Mouse (Mus musculus): ENCODE data around the gene Ttc21a. TPM values are rescaled to one million over a fixed set of nuclear protein-coding genes. Genes with fewer than 3 reads are reported as not detected.

The Ttc21a gene
- polyA plus RNA-seq, 1 experiment from 2014 or later = 0.10 TPM

- no peak overlapping the region for H3K9ac ChIP-seq (replicated peaks; ENCODE audit: low read length)
- H3K4me1 ChIP-seq (ENCODE audit: control insufficient read depth, insufficient read depth, low read length) = 0 out of 2 replicates have a peak, but pooled peaks cover 4% of the 10 kb centered on the region
- no peak overlapping the region for H3K4me3 ChIP-seq (ENCODE audit: low read depth, low read length)
- no peak overlapping the region for H3K4me2 ChIP-seq (ENCODE audit: low read depth, low read length)
- ATAC-seq (replicated peaks; ENCODE audit: insufficient number of reproducible peaks, low FRiP score, low TSS enrichment, low read depth) = no peak
- H3K9me3 ChIP-seq (replicated peaks; ENCODE audit: control insufficient read depth, low read length) = no peaks in the 10 kb centered on the region
- no peaks in the 10 kb centered on the region for H3K27me3 ChIP-seq (ENCODE audit: control insufficient read depth, insufficient read depth, low read length)
- H3K36me3 ChIP-seq (replicated peaks; ENCODE audit: control insufficient read depth, insufficient read depth, low read depth, low read length) = no peaks in the 10 kb centered on the region
- DNase-seq (ENCODE audit: low spot score) = no peak
- 77% methylated on average over 3 of the region's 3 CpGs for WGBS
- H3K27ac ChIP-seq (replicated peaks; ENCODE audit: low read depth, low read length) = no peak overlapping the region
These were observed 26.8 kb downstream of the Ttc21a start for GRCm38 (mm10) chr9:119964206-119964605.

- DNase-seq (ENCODE audit: low spot score) (no peak), ATAC-seq (replicated peaks; ENCODE audit: insufficient number of reproducible peaks, low FRiP score, low TSS enrichment, low read depth) (no peak)
- no peaks in the 10 kb centered on the region for H3K36me3 ChIP-seq (replicated peaks; ENCODE audit: control insufficient read depth, insufficient read depth, low read depth, low read length)
- no peaks in the 10 kb centered on the region for H3K9me3 ChIP-seq (replicated peaks; ENCODE audit: control insufficient read depth, low read length)
- H3K27me3 ChIP-seq (ENCODE audit: control insufficient read depth, insufficient read depth, low read length) = no peaks in the 10 kb centered on the region
- no peak overlapping the region for H3K4me3 ChIP-seq (ENCODE audit: low read depth, low read length)
- H3K4me1 ChIP-seq (ENCODE audit: control insufficient read depth, insufficient read depth, low read length) = 0 out of 2 replicates have a peak, but pooled peaks cover 4% of the 10 kb centered on the region
- no peak overlapping the region for H3K27ac ChIP-seq (replicated peaks; ENCODE audit: low read depth, low read length)
- no peak overlapping the region for H3K9ac ChIP-seq (replicated peaks; ENCODE audit: low read length)
- 78% methylated on average over 3 of the region's 3 CpGs for WGBS
- no peak overlapping the region for H3K4me2 ChIP-seq (ENCODE audit: low read depth, low read length)
These were observed 27.8 kb downstream of the Ttc21a start for GRCm38 (mm10) chr9:119965186-119965585.

DNA sequence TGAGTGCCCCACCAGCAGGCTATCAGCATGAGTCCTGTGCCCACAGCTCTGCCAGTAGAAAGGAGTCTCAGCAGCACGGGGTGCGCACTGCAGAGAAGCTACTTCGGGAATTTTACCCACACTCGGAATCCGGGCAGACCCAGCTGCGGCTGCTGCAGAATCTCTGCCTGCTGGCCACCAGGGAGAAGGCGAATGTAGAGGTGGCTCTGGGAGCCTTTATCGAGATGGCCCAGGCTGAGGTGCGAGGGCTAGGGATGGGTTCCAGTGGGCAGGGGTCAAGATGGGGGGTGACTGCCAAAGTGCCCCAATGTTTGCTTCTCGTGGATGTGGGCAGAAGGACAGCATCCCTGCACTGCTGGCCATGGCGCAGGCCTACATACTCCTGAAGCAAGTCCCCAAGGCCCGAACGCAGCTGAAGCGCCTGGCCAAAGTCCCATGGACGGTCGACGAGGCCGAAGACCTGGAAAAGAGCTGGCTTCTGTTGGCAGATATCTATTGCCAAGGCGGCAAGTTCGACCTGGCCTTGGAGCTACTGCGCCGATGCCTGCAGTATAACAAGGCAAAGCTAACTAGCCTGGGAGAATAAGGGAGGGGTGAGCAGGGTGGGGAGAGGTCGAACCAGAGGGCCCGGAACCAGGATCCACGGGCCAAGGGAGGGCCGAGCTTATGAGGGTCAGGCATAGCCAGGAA is 29.0 kb downstream of the Ttc21a start:
- ATAC-seq (replicated peaks; ENCODE audit: insufficient number of reproducible peaks, low FRiP score, low TSS enrichment, low read depth) (no peak), DNase-seq (ENCODE audit: low spot score) (no peak)
- H3K4me3 ChIP-seq (ENCODE audit: low read depth, low read length) = no peak overlapping the region
- no peak overlapping the region for H3K9ac ChIP-seq (replicated peaks; ENCODE audit: low read length)
- no peaks in the 10 kb centered on the region for H3K36me3 ChIP-seq (replicated peaks; ENCODE audit: control insufficient read depth, insufficient read depth, low read depth, low read length)
- no peaks in the 10 kb centered on the region for H3K27me3 ChIP-seq (ENCODE audit: control insufficient read depth, insufficient read depth, low read length)
- no peak overlapping the region for H3K27ac ChIP-seq (replicated peaks; ENCODE audit: low read depth, low read length)
- no peak overlapping the region for H3K4me2 ChIP-seq (ENCODE audit: low read depth, low read length)
- no peaks in the 10 kb centered on the region for H3K9me3 ChIP-seq (replicated peaks; ENCODE audit: control insufficient read depth, low read length)
- H3K4me1 ChIP-seq (ENCODE audit: control insufficient read depth, insufficient read depth, low read length) = 0 out of 2 replicates have a peak, but pooled peaks cover 4% of the 10 kb centered on the region
- WGBS = 84% methylated on average over 26 of the region's 26 CpGs

- Histone ChIP-seq H3K9me3 (replicated peaks; ENCODE audit: control insufficient read depth, low read length) (no peaks in the 10 kb centered on the region), H3K36me3 (replicated peaks; ENCODE audit: control insufficient read depth, insufficient read depth, low read depth, low read length) (no peaks in the 10 kb centered on the region; the same call in none of the 2 replicates), H3K27ac (replicated peaks; ENCODE audit: low read depth, low read length) (no peak overlapping the region), H3K4me2 (ENCODE audit: low read depth, low read length) (no peak overlapping the region), H3K27me3 (ENCODE audit: control insufficient read depth, insufficient read depth, low read length) (no peaks in the 10 kb centered on the region), H3K9ac (replicated peaks; ENCODE audit: low read length) (no peak overlapping the region), H3K4me1 (ENCODE audit: control insufficient read depth, insufficient read depth, low read length) (no peaks in the 10 kb centered on the region), H3K4me3 (ENCODE audit: low read depth, low read length) (no peak overlapping the region)
- 85% methylated on average over 7 of the region's 7 CpGs for WGBS
- no peak for DNase-seq (ENCODE audit: low spot score)
- ATAC-seq (replicated peaks; ENCODE audit: insufficient number of reproducible peaks, low FRiP score, low TSS enrichment, low read depth) = no peak
These were observed 32.4 kb downstream of the Ttc21a start for GRCm38 (mm10) chr9:119969811-119970210.

DNA sequence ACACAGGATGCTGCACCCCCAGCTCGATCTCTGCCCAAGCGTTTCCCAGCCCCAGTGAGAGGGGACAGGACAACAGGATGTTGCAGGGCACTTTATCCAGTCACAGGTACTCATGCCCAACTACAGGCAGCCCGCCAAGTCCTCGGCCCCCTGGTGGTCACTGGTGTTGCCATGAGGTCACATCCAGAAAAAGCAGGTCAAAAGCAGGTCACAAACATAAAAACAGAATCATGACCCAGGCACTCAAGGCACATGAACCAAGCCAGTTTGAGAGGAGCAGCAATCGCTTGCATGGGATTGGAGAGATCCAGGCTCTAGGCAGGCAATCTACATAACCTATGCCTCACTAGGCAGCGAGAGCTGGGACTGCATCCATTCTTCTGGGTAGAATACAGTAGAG is 32.8 kb downstream of the Ttc21a start:
- H3K27ac ChIP-seq (replicated peaks; ENCODE audit: low read depth, low read length) = no peak overlapping the region
- no peak for DNase-seq (ENCODE audit: low spot score)
- H3K9ac ChIP-seq (replicated peaks; ENCODE audit: low read length) = no peak overlapping the region

DNA sequence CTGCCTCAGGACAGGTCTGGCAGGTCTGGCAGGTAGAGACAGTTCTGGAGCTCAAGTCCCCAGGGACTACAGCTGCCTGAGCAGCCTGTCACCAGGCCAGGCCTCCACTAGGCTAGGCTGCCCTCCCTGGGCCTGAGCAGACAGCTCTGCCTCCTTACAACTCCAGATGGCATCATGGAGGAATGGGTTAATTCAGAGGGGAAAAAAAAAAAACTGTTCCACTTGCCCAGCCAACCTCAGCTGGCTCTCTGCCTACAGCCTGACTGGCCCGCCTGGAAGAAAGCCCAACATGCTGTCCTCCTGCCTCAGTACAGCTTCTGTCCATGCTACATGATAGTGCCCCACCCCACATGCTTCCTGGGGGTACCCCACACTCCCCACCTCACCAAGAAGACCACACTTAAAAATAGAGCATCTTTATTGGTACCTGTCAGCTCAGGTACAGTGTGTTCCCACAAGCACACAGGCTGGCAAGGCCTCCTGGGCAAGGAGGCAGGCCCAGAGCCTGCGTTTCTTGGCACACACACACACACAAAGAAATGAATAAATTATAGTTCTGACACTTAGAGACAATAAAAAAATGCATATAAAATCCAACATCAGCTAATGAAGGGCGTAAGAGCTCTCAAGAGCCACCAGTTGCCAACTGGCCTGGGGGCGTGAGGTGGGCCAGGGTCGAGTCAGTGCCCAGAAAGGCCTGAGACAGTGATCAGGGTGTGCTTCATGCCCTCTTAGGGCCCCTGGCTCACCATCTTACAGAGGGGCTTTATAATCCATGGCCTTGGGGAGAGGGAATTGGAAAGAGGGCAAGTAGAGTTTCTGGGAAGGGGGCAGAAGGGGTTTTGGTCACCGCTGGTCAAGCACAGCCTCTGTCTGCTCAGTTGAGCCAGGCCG is 33.6 kb downstream of the Ttc21a start:
- DNase-seq (ENCODE audit: low spot score) = no peak

More for the DNA sequence above, 32.8 kb downstream of the Ttc21a start:
- H3K36me3 ChIP-seq (replicated peaks; ENCODE audit: control insufficient read depth, insufficient read depth, low read depth, low read length) = no peaks in the 10 kb centered on the region; the same call in none of the 2 replicates
- no peaks in the 10 kb centered on the region for H3K9me3 ChIP-seq (replicated peaks; ENCODE audit: control insufficient read depth, low read length)
- no peak overlapping the region for H3K4me3 ChIP-seq (ENCODE audit: low read depth, low read length)
- no peak for ATAC-seq (replicated peaks; ENCODE audit: insufficient number of reproducible peaks, low FRiP score, low TSS enrichment, low read depth)
- H3K4me2 ChIP-seq (ENCODE audit: low read depth, low read length) = no peak overlapping the region
- no peaks in the 10 kb centered on the region for H3K4me1 ChIP-seq (ENCODE audit: control insufficient read depth, insufficient read depth, low read length)
- 44% methylated on average over 6 of the region's 6 CpGs for WGBS
- H3K27me3 ChIP-seq (ENCODE audit: control insufficient read depth, insufficient read depth, low read length) = no peaks in the 10 kb centered on the region

DNA sequence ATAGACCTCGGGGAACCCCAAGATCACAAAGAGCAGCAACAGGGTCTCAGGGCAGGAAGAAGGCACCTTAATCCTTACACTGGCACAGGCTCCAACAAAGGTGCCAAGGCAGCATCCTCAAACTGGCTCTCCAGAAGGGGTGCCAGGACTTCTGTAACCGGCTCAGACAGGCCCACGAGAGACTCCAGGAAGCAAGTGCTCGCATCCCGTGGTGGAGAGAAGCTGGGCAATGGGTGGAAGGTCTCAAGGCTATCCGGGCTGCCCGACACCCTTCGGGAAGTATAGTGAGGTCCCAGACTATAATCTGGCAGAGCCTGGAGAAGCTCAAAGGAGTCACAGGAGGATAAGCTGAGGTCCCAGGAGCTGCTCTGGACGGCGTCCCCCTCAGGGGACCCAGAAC is 34.8 kb downstream of the Ttc21a start:
- DNase-seq (ENCODE audit: low spot score) = no peak
- no peak for ATAC-seq (replicated peaks; ENCODE audit: insufficient number of reproducible peaks, low FRiP score, low TSS enrichment, low read depth)
- Histone ChIP-seq H3K27me3 (ENCODE audit: control insufficient read depth, insufficient read depth, low read length) (no peaks in the 10 kb centered on the region), H3K4me2 (ENCODE audit: low read depth, low read length) (no peak overlapping the region), H3K27ac (replicated peaks; ENCODE audit: low read depth, low read length) (no peak overlapping the region), H3K4me3 (ENCODE audit: low read depth, low read length) (no peak overlapping the region), H3K4me1 (ENCODE audit: control insufficient read depth, insufficient read depth, low read length) (no peaks in the 10 kb centered on the region), H3K9ac (replicated peaks; ENCODE audit: low read length) (no peak overlapping the region), H3K9me3 (replicated peaks; ENCODE audit: control insufficient read depth, low read length) (no peaks in the 10 kb centered on the region), H3K36me3 (replicated peaks; ENCODE audit: control insufficient read depth, insufficient read depth, low read depth, low read length) (no peaks in the 10 kb centered on the region; the same call in none of the 2 replicates)
- WGBS = 89% methylated on average over 10 of the region's 10 CpGs

More for the DNA sequence above, 33.6 kb downstream of the Ttc21a start:
- no peaks in the 10 kb centered on the region; the same call in none of the 2 replicates for H3K36me3 ChIP-seq (replicated peaks; ENCODE audit: control insufficient read depth, insufficient read depth, low read depth, low read length)
- H3K9ac ChIP-seq (replicated peaks; ENCODE audit: low read length) = no peak overlapping the region
- no peaks in the 10 kb centered on the region for H3K9me3 ChIP-seq (replicated peaks; ENCODE audit: control insufficient read depth, low read length)
- no peak overlapping the region for H3K27ac ChIP-seq (replicated peaks; ENCODE audit: low read depth, low read length)
- ATAC-seq (replicated peaks; ENCODE audit: insufficient number of reproducible peaks, low FRiP score, low TSS enrichment, low read depth) = no peak
- no peak overlapping the region for H3K4me2 ChIP-seq (ENCODE audit: low read depth, low read length)
- H3K4me1 ChIP-seq (ENCODE audit: control insufficient read depth, insufficient read depth, low read length) = no peaks in the 10 kb centered on the region
- WGBS = 91% methylated on average over 7 of the region's 7 CpGs
- H3K4me3 ChIP-seq (ENCODE audit: low read depth, low read length) = no peak overlapping the region
- H3K27me3 ChIP-seq (ENCODE audit: control insufficient read depth, insufficient read depth, low read length) = no peaks in the 10 kb centered on the region

DNA sequence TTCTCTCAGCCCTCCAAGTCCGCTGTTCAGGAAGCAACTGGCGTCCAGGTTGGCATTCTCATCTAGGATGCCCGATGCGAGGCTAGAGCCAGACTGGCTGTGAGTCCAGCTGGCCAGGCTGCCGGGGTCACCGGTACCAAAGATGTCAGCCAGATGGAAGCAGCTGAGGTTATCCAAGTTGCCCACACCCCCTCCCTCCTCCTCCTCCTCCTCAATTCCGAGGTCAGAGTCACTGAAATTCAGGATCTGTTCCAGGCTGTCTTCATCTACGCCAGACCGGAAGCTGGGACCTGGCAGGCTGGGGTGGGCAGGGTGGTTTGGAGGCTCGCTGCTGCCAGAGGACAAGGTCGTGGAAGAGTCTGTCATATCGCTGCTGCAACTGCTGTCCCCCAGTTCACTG is 35.2 kb downstream of the Ttc21a start:
- H3K9ac ChIP-seq (replicated peaks; ENCODE audit: low read length) = no peak overlapping the region
- H3K36me3 ChIP-seq (replicated peaks; ENCODE audit: control insufficient read depth, insufficient read depth, low read depth, low read length) = no peaks in the 10 kb centered on the region; the same call in none of the 2 replicates
- H3K4me2 ChIP-seq (ENCODE audit: low read depth, low read length) = no peak overlapping the region
- no peaks in the 10 kb centered on the region for H3K27me3 ChIP-seq (ENCODE audit: control insufficient read depth, insufficient read depth, low read length)
- H3K4me3 ChIP-seq (ENCODE audit: low read depth, low read length) = no peak overlapping the region
- ATAC-seq (replicated peaks; ENCODE audit: insufficient number of reproducible peaks, low FRiP score, low TSS enrichment, low read depth) (no peak), DNase-seq (ENCODE audit: low spot score) (no peak)
- H3K27ac ChIP-seq (replicated peaks; ENCODE audit: low read depth, low read length) = no peak overlapping the region
- WGBS = 91% methylated on average over 12 of the region's 12 CpGs
- no peaks in the 10 kb centered on the region for H3K9me3 ChIP-seq (replicated peaks; ENCODE audit: control insufficient read depth, low read length)
- H3K4me1 ChIP-seq (ENCODE audit: control insufficient read depth, insufficient read depth, low read length) = no peaks in the 10 kb centered on the region
